Mouse (Mus musculus) ES-E14 (cell line): ENCODE measurements around the gene Cep164. TPM values are rescaled to one million over a fixed set of nuclear protein-coding genes. Genes with fewer than 3 reads are reported as not detected.
"Not testable (repeated sequence)": the region's sequence is repeated elsewhere in the genome, so short reads cannot be mapped to it uniquely, and the experiment has no call there.

Source experiments
- DNase-seq: peaks from one replicate; pipeline ENCODE4 v3.0.0-alpha.2; 2013; ENCODE audit warnings: low read depth, low spot score
- H3K27ac ChIP-seq: 2 replicates; pipeline ENCODE4 v1.5.1; 2012; ENCODE audit warnings: low read depth, mild to moderate bottlenecking, low read length, moderate library complexity, mixed read lengths; ENCODE audit not compliant: poor library complexity, insufficient read depth, severe bottlenecking
- H3K36me3 ChIP-seq: 2 replicates; pipeline ENCODE4 v1.6.1; 2012; ENCODE audit warnings: mild to moderate bottlenecking, low read length, moderate library complexity, mixed read lengths; ENCODE audit not compliant: control insufficient read depth, poor library complexity, insufficient read depth, severe bottlenecking
- H3K4me1 ChIP-seq, 2 experiments: fragments of 150-350 bp in 1 of 2; sonication (generic) in 1 of 2; 2 replicates each; pipeline ENCODE4 v1.6.1; 2012; ENCODE audit warnings: low read length in 2 of 2, mild to moderate bottlenecking in 1 of 2, mixed read lengths in 1 of 2; ENCODE audit not compliant: control insufficient read depth in 2 of 2, insufficient read depth in 2 of 2, poor library complexity in 1 of 2
- H3K4me3 ChIP-seq, 2 experiments: fragments of 150-350 bp in 1 of 2; sonication (generic) in 1 of 2; 2 replicates each; pipeline ENCODE4 v1.5.1; 2012; ENCODE audit warnings: low read length in 2 of 2, low read depth in 1 of 2, mild to moderate bottlenecking in 1 of 2, mixed read lengths in 1 of 2; ENCODE audit not compliant: insufficient read depth in 1 of 2, poor library complexity in 1 of 2, severe bottlenecking in 1 of 2
- H3K9ac ChIP-seq: 2 replicates; pipeline ENCODE4 v1.6.1; 2012; ENCODE audit warnings: low read depth, mild to moderate bottlenecking, low read length, mixed read lengths; ENCODE audit not compliant: poor library complexity, insufficient read depth, severe bottlenecking
- H3K9me3 ChIP-seq: fragments of 150-350 bp; sonication (generic); 2 replicates; pipeline ENCODE4 v1.6.1; 2012; ENCODE audit warnings: low read depth, mild to moderate bottlenecking, low read length; ENCODE audit not compliant: control insufficient read depth, insufficient read depth
- CHD2 ChIP-seq: IDR thresholded peaks from 2 replicates; pipeline ENCODE4 v1.6.1; 2014; ENCODE audit warnings: mild to moderate bottlenecking, low read depth, low read length, inconsistent platforms
- HCFC1 ChIP-seq: IDR thresholded peaks from 2 replicates; pipeline ENCODE4 v1.6.1; 2012; ENCODE audit warnings: low read length, inconsistent platforms, borderline replicate concordance; ENCODE audit not compliant: insufficient read depth
- MAFK ChIP-seq: IDR thresholded peaks from 2 replicates; pipeline ENCODE4 v1.6.1; 2014; ENCODE audit warnings: mild to moderate bottlenecking, low read depth, low read length, inconsistent platforms; ENCODE audit not compliant: insufficient read depth
- ZC3H11A ChIP-seq: IDR thresholded peaks from 2 replicates; pipeline ENCODE4 v1.6.1; 2012; ENCODE audit warnings: low read depth, mild to moderate bottlenecking, inconsistent platforms, low read length, borderline replicate concordance
- ZNF384 ChIP-seq: IDR thresholded peaks from 2 replicates; pipeline ENCODE4 v1.6.1; 2012; ENCODE audit warnings: low read depth, low read length, inconsistent platforms
- in situ Hi-C, 2 experiments: fragments of 600-800 bp; cut with MboI; formaldehyde crosslinking; loops; one replicate each; pipeline ENCODE4 v1.15.1; 2025; ENCODE audit warnings: low sequenced_read_pairs in 2 of 2, inconsistent platforms in 1 of 2; ENCODE audit not compliant: unreplicated experiment in 2 of 2
- total RNA-seq: library from RNA; depleted of rRNA; stranded (reverse); fragments of 300-350 nt; gene quantifications from 2 replicates; pipeline ENCODE4 v1.2.3, GENCODE M21; 2012

Cep164 gene
- total RNA-seq, 1 experiment, result 19.1 TPM

DNA sequence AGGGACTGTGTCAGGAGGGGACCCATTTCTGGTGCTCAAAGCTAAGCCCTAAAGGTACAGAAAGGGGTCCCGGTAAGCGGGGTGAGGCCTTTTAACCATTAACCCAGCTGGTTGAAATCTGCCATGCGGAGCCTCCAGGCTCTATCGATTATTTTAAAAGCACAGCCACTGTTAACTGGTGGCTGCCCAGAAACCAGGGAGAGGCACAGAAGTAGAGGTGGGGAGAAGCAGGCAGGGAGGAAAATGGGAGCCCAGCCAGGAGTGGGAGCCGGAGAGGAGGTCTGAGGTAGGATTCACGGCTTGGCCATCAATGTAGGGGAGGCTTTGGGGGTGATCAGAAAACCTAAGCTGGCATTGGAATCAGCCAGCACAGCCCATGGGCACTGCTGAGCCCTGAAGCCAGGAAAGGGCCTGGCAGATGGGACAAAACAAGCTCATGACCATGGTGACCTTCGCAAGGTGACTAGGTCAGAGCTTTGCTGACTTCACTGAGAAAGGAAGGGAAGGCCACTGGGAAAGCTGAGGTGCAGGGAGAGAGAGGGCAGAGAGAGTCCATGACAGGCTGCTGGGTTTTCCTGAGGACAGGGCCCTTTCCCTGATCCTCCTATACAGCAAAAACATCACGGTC is 22.2 kb upstream of the Cep164 start:
- Histone ChIP-seq H3K27ac (no peak overlapping the region), H3K4me1 (peaks cover 3 to 31% of the 10 kb centered on the region in 2 experiments; a peak in 2 of 4 replicates), H3K9me3 (no peaks in the 10 kb centered on the region), H3K4me3 (no peak overlapping the region), H3K36me3 (peaks cover 5% of the 10 kb centered on the region; the same call in 1 of the 2 replicates), H3K9ac (no peak overlapping the region)
- in situ Hi-C loops, result no loop called here
- DNase-seq, result no peak
- no peak for TF ChIP-seq HCFC1
- TF ChIP-seq CHD2, result no peak
- TF ChIP-seq ZNF384, result no peak
- no peak for TF ChIP-seq MAFK
- TF ChIP-seq ZC3H11A, result no peak

DNA sequence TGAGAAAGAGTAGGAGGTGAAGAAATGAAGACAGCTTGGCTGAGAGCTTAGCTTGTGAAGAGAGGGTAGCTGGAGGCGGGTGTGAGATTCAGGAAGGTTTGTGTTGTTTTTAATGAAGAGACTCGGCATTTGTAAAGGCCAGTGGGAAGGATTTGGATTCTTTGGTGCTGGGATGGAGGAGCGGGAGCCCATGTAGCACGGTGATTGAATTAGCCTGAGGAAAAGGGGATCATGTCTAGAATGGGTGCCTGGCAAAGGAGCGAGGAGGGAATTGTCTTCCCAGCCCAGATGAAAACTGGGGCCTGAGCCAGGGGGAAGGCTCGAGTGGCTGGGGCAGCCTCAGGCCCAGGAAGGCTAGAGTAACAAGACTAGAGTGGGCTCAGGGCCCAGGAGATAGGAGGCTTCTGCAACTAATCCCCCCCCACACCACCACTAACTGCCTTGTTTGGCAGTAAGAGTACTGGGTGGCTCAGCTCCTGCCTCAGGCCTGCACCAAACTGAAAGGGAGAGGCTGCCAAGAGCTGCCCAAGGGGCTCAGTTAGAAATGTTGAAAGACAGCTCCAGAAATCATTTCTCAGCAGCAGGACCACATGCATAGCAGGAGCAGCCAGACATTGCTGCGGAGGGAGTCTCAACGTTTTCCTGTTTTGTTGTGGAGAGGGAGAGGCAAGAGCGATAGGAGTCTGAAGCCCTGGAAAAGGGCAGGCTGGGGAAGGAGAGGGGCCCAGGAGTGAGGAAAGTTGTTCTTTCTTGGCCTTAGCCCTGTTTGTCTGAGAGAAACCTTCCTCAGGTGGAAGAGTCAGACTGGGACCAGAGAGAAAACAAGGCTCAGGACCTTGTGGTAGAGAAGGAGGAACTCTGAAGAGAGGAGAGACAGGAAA is 21.3 kb upstream of the Cep164 start:
- Histone ChIP-seq H3K4me1 (peaks cover 3 to 31% of the 10 kb centered on the region in 2 experiments; a peak in 2 of 4 replicates), H3K4me3 (no peak overlapping the region), H3K36me3 (peaks cover 5% of the 10 kb centered on the region; the same call in 1 of the 2 replicates), H3K9ac (peak overlapping the region; percentile 38; the same call in 1 of the 2 replicates), H3K27ac (no peak overlapping the region), H3K9me3 (no peaks in the 10 kb centered on the region)
- in situ Hi-C loops, result no loop called here
- TF ChIP-seq HCFC1 (no peak), CHD2 (no peak), MAFK (no peak), ZC3H11A (no peak), ZNF384 (no peak)
- DNase-seq, result no peak

GRCm38 (mm10) chr9:45846891-45847460 is 18.5 kb upstream of the Cep164 start:
- TF ChIP-seq ZC3H11A (no peak), ZNF384 (no peak), HCFC1 (no peak), MAFK (no peak), CHD2 (no peak)
- Histone ChIP-seq H3K9ac (no peak overlapping the region), H3K4me3 (no peak overlapping the region), H3K27ac (peak overlapping the region; percentile 44), H3K9me3 (no peaks in the 10 kb centered on the region), H3K36me3 (no peaks in the 10 kb centered on the region), H3K4me1 (peaks cover 5 to 39% of the 10 kb centered on the region in 2 experiments; a peak in 3 of 4 replicates)
- in situ Hi-C loops, result no loop called here
- DNase-seq, result no peak

- in situ Hi-C loops, result not testable (repeated sequence)
Observed at GRCm38 (mm10) chr9:45846176-45846575, 17.7 kb upstream of the Cep164 start.

More at GRCm38 (mm10) chr9:45846176-45846575, 17.7 kb upstream of the Cep164 start:
- not testable (repeated sequence) for H3K27ac ChIP-seq, H3K9me3 ChIP-seq, H3K36me3 ChIP-seq, H3K4me3 ChIP-seq, DNase-seq, H3K9ac ChIP-seq
- peaks cover 9 to 45% of the 10 kb centered on the region in 2 experiments; a peak in 3 of 4 replicates for H3K4me1 ChIP-seq
